Mouse (Mus musculus) hindbrain, embryonic 16.5 days (tissue): ENCODE measurements at regions not wholly inside any gene's neighbourhood (a gene's known extent, or its start where the extent isn't known, plus 50 kb on each side); places are given as distances from the start of the nearest gene placed in this dataset.
A peak's percentile ranks its signal among the peaks of the same experiment; 100 is the strongest.

Experiments used
- ATAC-seq: fragments of 200-750 bp; cut with Nextera tagmentation; 2 replicates; pipeline ENCODE4 v1.8.0; 2017; ENCODE audit warnings: moderate TSS enrichment, moderate library complexity
- H3K27ac ChIP-seq: fragments of 300-500 bp; sonication (generic); 2 replicates; pipeline ENCODE4 v1.5.1; 2014; ENCODE audit warnings: low read depth, mild to moderate bottlenecking, control low read depth, low read length, moderate library complexity
- H3K27me3 ChIP-seq: fragments of 300-500 bp; sonication (generic); replicated peaks from 2 replicates; pipeline ENCODE4 v1.6.1; 2014; ENCODE audit warnings: low read length; ENCODE audit not compliant: control insufficient read depth, insufficient read depth
- H3K36me3 ChIP-seq: fragments of 300-500 bp; sonication (generic); 2 replicates; pipeline ENCODE4 v1.6.1; 2014; ENCODE audit warnings: mild to moderate bottlenecking, low read length, moderate library complexity, mixed read lengths; ENCODE audit not compliant: control insufficient read depth, insufficient read depth
- H3K4me1 ChIP-seq: fragments of 300-500 bp; sonication (generic); 2 replicates; pipeline ENCODE4 v1.6.1; 2014; ENCODE audit warnings: low read depth, low read length; ENCODE audit not compliant: control insufficient read depth, insufficient read depth
- H3K4me2 ChIP-seq: fragments of 300-500 bp; sonication (generic); 2 replicates; pipeline ENCODE4 v1.6.1; 2014; ENCODE audit warnings: mild to moderate bottlenecking, low read length, control low read depth, moderate library complexity
- H3K4me3 ChIP-seq: fragments of 300-500 bp; sonication (generic); 2 replicates; pipeline ENCODE4 v1.5.1; 2014; ENCODE audit warnings: mild to moderate bottlenecking, low read length, control low read depth, moderate library complexity
- H3K9ac ChIP-seq: fragments of 300-500 bp; sonication (generic); 2 replicates; pipeline ENCODE4 v1.6.1; 2014; ENCODE audit warnings: low read depth, mild to moderate bottlenecking, control low read depth, low read length, moderate library complexity
- H3K9me3 ChIP-seq: fragments of 300-500 bp; sonication (generic); 2 replicates; pipeline ENCODE4 v1.6.1; 2014; ENCODE audit warnings: mild to moderate bottlenecking, low read length, moderate library complexity; ENCODE audit not compliant: control insufficient read depth
- WGBS: fragments of 180-500 bp; shearing (Covaris S2); extraction: QIAGEN DNeasy Blood & Tissue Kit; methylation state at CpG from one replicate; pipeline ENCODE4 v1.1.7; 2014; 5-methylcytosine and 5-hydroxymethylcytosine counted together

DNA sequence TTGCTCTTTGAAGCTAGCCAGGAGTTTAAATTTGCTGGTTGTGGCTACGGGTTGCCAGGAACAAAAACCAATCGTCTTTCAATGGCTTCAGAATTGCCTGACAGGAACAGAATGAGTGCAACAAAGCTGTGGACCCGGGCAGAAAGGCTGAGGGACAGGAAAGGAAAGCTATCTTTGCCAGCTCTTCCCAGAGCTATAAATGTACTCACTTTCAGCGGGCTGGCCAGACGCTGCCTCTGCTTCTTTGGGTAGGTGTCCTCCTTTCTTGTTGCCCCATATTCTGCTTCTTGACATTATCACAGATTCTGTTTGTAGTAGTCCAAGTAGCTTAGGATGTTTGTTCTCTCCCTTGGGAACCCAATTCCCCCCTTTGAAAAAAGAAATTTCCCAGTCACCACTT, 307.4 kb upstream of the Kif2a start:
- no peak for ATAC-seq
- Histone ChIP-seq H3K9me3 (no peaks in the 10 kb centered on the region), H3K4me3 (no peak overlapping the region), H3K4me2 (no peak overlapping the region), H3K9ac (no peak overlapping the region), H3K4me1 (no peaks in the 10 kb centered on the region), H3K27me3 (no peaks in the 10 kb centered on the region), H3K36me3 (no peaks in the 10 kb centered on the region), H3K27ac (no peak overlapping the region)
- WGBS, result 61% methylated on average over 5 of the region's 5 CpGs

DNA sequence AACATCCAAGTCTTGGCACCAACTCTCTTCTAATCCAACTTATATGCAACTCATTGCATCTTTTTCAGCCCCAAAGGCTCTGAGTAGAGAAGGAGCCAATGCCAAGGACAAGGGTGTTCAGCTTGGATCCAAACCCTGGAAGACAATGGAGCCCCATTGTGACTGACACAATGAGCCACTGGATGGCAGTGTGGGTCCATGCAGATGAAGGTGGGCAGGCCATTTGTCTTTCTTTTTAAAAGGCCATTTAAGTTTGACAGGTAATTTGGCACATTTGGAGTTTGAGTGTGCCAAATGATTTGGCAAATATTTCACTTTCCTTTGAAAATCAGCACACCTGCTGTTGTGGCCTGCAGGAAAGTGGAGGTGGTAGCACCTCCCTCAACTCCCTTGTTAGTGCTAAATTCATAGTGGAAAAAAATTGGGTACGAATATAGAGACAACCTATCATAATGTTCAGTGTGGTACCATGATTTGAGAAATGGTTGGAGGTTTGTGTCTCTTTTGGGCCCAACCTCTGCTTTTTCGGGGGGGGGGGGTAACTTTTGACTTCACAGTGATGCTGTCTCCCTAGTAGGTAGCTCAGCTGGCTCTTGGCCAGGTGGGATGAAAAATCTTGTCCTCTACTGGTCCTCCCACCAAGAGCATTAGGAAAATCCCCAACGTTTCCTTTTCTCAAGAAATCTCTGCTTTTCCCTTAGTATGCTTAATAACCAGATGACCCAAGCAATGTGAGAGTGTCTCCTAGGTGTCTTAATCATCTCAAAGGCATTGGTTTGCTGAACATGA, 304.0 kb upstream of the Kif2a start:
- 66% methylated on average over 3 of the region's 3 CpGs for whole genome bisulfite sequencing
- ATAC-seq, result peak; percentile 64
- H3K4me2 ChIP-seq, result no peak overlapping the region
- no peak overlapping the region for H3K9ac ChIP-seq
- H3K4me1 ChIP-seq, result no peaks in the 10 kb centered on the region
- no peaks in the 10 kb centered on the region for H3K9me3 ChIP-seq
- H3K36me3 ChIP-seq, result no peaks in the 10 kb centered on the region
- H3K27ac ChIP-seq, result no peak overlapping the region
- no peak overlapping the region for H3K4me3 ChIP-seq
- no peaks in the 10 kb centered on the region for H3K27me3 ChIP-seq

DNA sequence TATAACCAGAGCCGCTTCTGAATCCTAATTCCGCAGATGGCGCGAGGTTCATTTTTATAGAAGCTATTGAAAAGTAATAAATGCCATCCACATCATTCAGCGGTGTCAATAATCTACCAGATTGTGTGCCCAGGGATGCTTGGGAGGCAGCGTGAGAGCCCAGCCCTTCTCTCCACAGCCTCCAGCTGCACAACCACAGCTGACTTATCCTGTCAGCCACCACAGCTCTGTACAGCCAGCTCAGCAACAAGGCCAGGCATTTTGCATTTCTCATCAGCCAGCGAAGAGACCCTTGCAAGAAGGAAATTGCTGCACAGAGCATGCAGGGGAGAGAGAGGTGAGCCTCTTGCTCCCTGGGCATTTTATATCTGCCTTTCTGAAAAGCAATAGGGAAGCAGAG, 292.8 kb upstream of the Kif2a start:
- peak overlapping the region; percentile 16 for H3K9ac ChIP-seq
- no peaks in the 10 kb centered on the region for H3K27me3 ChIP-seq
- no peak overlapping the region for H3K4me3 ChIP-seq
- H3K36me3 ChIP-seq, result no peaks in the 10 kb centered on the region
- peak; percentile 40 for ATAC-seq
- 78% methylated on average over 7 of the region's 7 CpGs for WGBS
- no peaks in the 10 kb centered on the region for H3K4me1 ChIP-seq
- no peak overlapping the region for H3K27ac ChIP-seq
- no peaks in the 10 kb centered on the region for H3K9me3 ChIP-seq
- no peak overlapping the region for H3K4me2 ChIP-seq

DNA sequence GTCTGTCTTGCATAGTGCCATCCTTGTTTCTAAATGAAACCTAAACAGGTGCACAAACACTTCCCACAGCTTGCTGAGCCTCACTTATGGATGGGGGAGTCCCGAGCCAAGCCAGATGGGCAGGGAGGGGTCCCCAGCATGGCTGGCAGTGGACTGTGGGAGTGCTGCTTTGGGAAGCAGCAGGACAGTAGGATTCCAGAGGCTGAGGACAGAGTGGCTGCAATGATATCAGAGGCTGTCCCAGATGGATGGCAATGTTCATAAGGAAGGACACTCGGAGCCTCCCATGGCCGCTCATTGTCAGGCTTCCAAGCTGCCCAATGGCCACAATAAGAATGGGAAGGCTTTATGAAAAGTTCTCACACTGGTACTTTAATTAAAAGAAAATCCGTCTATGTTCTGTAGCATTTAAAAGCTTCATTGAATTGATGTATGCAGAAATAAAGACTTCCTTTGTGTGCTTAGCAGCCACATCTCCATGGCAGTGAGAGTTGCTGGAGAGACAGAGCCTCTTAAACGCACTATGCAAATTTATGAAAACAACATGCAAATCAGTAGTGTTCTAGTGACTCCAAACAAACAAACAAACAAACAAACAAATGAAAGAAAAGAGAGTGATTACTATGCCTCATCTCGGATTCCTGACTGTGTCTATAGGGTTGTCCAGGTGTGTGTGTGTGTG, 287.2 kb upstream of the Kif2a start:
- H3K4me2 ChIP-seq, result no peak overlapping the region
- 46% methylated on average over 6 of the region's 6 CpGs for WGBS
- no peaks in the 10 kb centered on the region for H3K4me1 ChIP-seq
- no peaks in the 10 kb centered on the region for H3K36me3 ChIP-seq
- H3K4me3 ChIP-seq, result no peak overlapping the region
- H3K9me3 ChIP-seq, result no peaks in the 10 kb centered on the region
- H3K9ac ChIP-seq, result no peak overlapping the region
- 0 out of 2 replicates have a peak overlapping the region, but pooled peaks have one; percentile 59 for H3K27ac ChIP-seq
- H3K27me3 ChIP-seq, result no peaks in the 10 kb centered on the region
- peak; percentile 91 for ATAC-seq

DNA sequence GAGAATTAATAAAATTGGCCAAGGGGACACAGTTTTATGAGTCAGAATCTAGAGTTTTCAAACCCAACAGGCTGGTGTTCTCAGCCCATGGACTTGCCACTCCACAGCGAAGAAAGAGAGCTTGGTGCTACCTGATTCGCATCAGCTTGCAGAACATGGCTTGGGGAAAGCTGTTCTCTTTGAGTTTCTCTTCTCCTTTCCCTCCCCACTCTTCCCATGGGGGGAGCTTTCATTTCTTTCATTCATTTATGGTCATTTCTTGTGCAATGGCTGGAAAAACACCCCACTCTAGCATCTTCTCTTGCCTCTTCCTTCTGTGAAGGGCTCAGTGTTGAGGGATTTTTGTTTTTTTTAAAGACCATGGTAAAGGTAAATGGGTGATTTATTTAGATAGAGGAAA, 286.5 kb upstream of the Kif2a start:
- Histone ChIP-seq H3K36me3 (no peaks in the 10 kb centered on the region), H3K9ac (no peak overlapping the region), H3K4me1 (no peaks in the 10 kb centered on the region), H3K27ac (no peak overlapping the region), H3K27me3 (no peaks in the 10 kb centered on the region), H3K4me3 (no peak overlapping the region), H3K9me3 (no peaks in the 10 kb centered on the region), H3K4me2 (no peak overlapping the region)
- WGBS, result 90% methylated on average over 2 of the region's 2 CpGs
- ATAC-seq, result no peak

DNA sequence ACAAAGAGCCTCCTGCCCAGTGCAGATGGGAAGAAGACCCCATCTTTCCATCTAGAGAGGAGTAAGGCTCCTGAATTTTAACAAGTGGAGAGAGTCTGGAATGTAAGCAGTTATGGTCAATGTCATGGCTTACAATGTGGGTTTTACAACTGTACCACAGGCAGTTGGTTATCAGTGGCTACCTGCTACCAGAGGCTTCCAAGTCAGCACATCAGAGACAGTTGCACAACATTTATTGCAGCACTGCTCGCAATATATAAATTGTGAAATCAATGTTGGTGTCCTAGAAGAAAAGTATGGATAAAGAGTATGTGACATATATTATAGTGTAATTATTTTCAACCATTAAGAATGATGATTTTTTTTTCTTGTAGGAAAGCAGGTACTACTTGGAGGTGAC, 285.0 kb upstream of the Kif2a start:
- H3K36me3 ChIP-seq, result no peaks in the 10 kb centered on the region
- no peak overlapping the region for H3K4me2 ChIP-seq
- H3K4me1 ChIP-seq, result no peaks in the 10 kb centered on the region
- no peaks in the 10 kb centered on the region for H3K9me3 ChIP-seq
- no peak for ATAC-seq
- no peaks in the 10 kb centered on the region for H3K27me3 ChIP-seq
- H3K9ac ChIP-seq, result no peak overlapping the region
- H3K4me3 ChIP-seq, result no peak overlapping the region
- no peak overlapping the region for H3K27ac ChIP-seq
- 98% methylated on average over 1 of the region's 1 CpGs for WGBS

GRCm38 (mm10) chr13:107306232-107306631, 284.3 kb upstream of the Kif2a start:
- no peak overlapping the region for H3K4me2 ChIP-seq
- no peaks in the 10 kb centered on the region for H3K27me3 ChIP-seq
- 90% methylated on average over 1 of the region's 1 CpGs for WGBS
- no peak overlapping the region for H3K27ac ChIP-seq
- H3K9ac ChIP-seq, result no peak overlapping the region
- H3K4me3 ChIP-seq, result no peak overlapping the region
- no peaks in the 10 kb centered on the region for H3K36me3 ChIP-seq
- no peaks in the 10 kb centered on the region for H3K4me1 ChIP-seq
- no peak for ATAC-seq
- H3K9me3 ChIP-seq, result no peaks in the 10 kb centered on the region

DNA sequence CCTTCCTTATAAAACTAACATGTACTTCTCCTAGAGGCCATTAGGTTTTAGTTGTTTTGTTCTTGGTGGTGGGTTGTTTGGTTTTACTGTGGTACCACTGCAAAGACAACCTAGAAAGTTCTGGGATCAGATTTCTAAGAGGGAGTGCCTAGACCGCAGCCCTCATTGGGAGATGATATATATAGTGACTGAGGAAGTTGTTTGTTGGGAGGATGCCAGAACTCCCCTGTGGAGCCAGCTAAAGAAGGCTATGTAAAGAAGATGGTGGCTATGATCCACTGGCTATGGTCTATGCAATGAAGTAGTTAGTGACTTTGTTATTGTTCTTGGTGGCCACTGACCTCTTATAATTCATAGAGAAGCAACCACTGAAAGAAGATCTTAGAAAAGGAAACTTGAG, 283.8 kb upstream of the Kif2a start:
- H3K27ac ChIP-seq, result no peak overlapping the region
- no peak for ATAC-seq
- H3K9me3 ChIP-seq, result no peaks in the 10 kb centered on the region
- H3K4me3 ChIP-seq, result no peak overlapping the region
- 76% methylated on average over 1 of the region's 1 CpGs for WGBS
- H3K9ac ChIP-seq, result no peak overlapping the region
- no peaks in the 10 kb centered on the region for H3K27me3 ChIP-seq
- H3K4me1 ChIP-seq, result no peaks in the 10 kb centered on the region
- H3K4me2 ChIP-seq, result no peak overlapping the region
- H3K36me3 ChIP-seq, result no peaks in the 10 kb centered on the region

GRCm38 (mm10) chr13:107303878-107304277, 282.0 kb upstream of the Kif2a start:
- no peak overlapping the region for H3K27ac ChIP-seq
- H3K4me3 ChIP-seq, result no peak overlapping the region
- WGBS, result 60% methylated on average over 7 of the region's 7 CpGs
- no peaks in the 10 kb centered on the region for H3K4me1 ChIP-seq
- H3K9ac ChIP-seq, result no peak overlapping the region
- H3K36me3 ChIP-seq, result no peaks in the 10 kb centered on the region
- no peaks in the 10 kb centered on the region for H3K9me3 ChIP-seq
- no peaks in the 10 kb centered on the region for H3K27me3 ChIP-seq
- no peak for ATAC-seq
- H3K4me2 ChIP-seq, result no peak overlapping the region
